Mouse (Mus musculus): ENCODE measurements around the gene Arfgap1. TPM values are rescaled to one million over a fixed set of nuclear protein-coding genes. Genes with fewer than 3 reads are reported as not detected.
A peak's percentile ranks its signal among the peaks of the same experiment; 100 is the strongest.

The Arfgap1 gene
- polyA plus RNA-seq, 1 experiment from 2014 or later, result 156 TPM

- Histone ChIP-seq H3K27me3 (peaks cover 41% of the 10 kb centered on the region), H3K9ac (peak overlapping the region; percentile 70; the same call in 1 of the 2 replicates), H3K4me3 (peak overlapping the region; percentile 56), H3K4me1 (peaks cover 27% of the 10 kb centered on the region), H3K36me3 (no peaks in the 10 kb centered on the region), H3K4me2 (replicated peaks) (peak overlapping the region; percentile 91), H3K9me3 (no peaks in the 10 kb centered on the region), H3K27ac (no peak overlapping the region; the same call in 1 of the 2 replicates)
- no peak for ATAC-seq (ENCODE audit: low FRiP score, low read depth)
- 34% methylated on average over 2 of the region's 2 CpGs for WGBS
Observed at GRCm38 (mm10) chr2:180953638-180954037, 13.4 kb upstream of the Arfgap1 start.

- peak; percentile 93 for ATAC-seq (ENCODE audit: low FRiP score, low read depth)
- no peaks in the 10 kb centered on the region for H3K36me3 ChIP-seq
- under 1% methylated on average over 52 of the region's 52 CpGs for WGBS
- H3K9me3 ChIP-seq, result no peaks in the 10 kb centered on the region
- peak within 1 kb of the TSS; percentile 56 for H3K4me3 ChIP-seq
- H3K4me1 ChIP-seq, result peaks cover 27% of the 10 kb centered on the region
- H3K27ac ChIP-seq, result no peak within 1 kb of the TSS; the same call in 1 of the 2 replicates
- H3K9ac ChIP-seq, result peak within 1 kb of the TSS; percentile 70
- peak within 1 kb of the TSS; percentile 91 for H3K4me2 ChIP-seq (replicated peaks)
- H3K27me3 ChIP-seq, result peaks cover 41% of the 10 kb centered on the region
Observed at GRCm38 (mm10) chr2:180954061-180955047, 12.7 kb upstream of the Arfgap1 start, which contains the start of gene Nkain4. Gene Nkain4 (minus strand): TSS chr2:180954699.

GRCm38 (mm10) chr2:180959605-180960004, 7.4 kb upstream of the Arfgap1 start:
- Histone ChIP-seq H3K27me3 (peaks cover 21% of the 10 kb centered on the region), H3K4me1 (peaks cover 7% of the 10 kb centered on the region; the same call in 1 of the 2 replicates), H3K4me2 (replicated peaks) (no peak overlapping the region), H3K9ac (no peak overlapping the region), H3K27ac (no peak overlapping the region), H3K4me3 (no peak overlapping the region), H3K36me3 (no peaks in the 10 kb centered on the region), H3K9me3 (no peaks in the 10 kb centered on the region)
- no peak for ATAC-seq (ENCODE audit: low FRiP score, low read depth)
- WGBS, result 68% methylated on average over 7 of the region's 7 CpGs

- H3K9ac ChIP-seq, result no peak overlapping the region
- H3K36me3 ChIP-seq, result no peaks in the 10 kb centered on the region
- H3K4me3 ChIP-seq, result no peak overlapping the region
- peaks cover 16% of the 10 kb centered on the region for H3K27me3 ChIP-seq
- H3K9me3 ChIP-seq, result no peaks in the 10 kb centered on the region
- no peak overlapping the region for H3K27ac ChIP-seq
- peaks cover 2% of the 10 kb centered on the region; the same call in 1 of the 2 replicates for H3K4me1 ChIP-seq
- WGBS, result 62% methylated on average over 3 of the region's 3 CpGs
- H3K4me2 ChIP-seq (replicated peaks), result no peak overlapping the region
- no peak for ATAC-seq (ENCODE audit: low FRiP score, low read depth)
Observed at GRCm38 (mm10) chr2:180960187-180960586, 6.8 kb upstream of the Arfgap1 start.

- no peak overlapping the region for H3K9ac ChIP-seq
Observed at GRCm38 (mm10) chr2:180962616-180963308, 4.3 kb upstream of the Arfgap1 start.

GRCm38 (mm10) chr2:180963956-180964355, 3.1 kb upstream of the Arfgap1 start:
- peaks cover 20% of the 10 kb centered on the region for H3K4me1 ChIP-seq
- H3K27ac ChIP-seq, result no peak overlapping the region
- no peak overlapping the region for H3K4me2 ChIP-seq (replicated peaks)
- WGBS, result 6% methylated on average over 5 of the region's 5 CpGs
- ATAC-seq (ENCODE audit: low FRiP score, low read depth), result no peak
- H3K9ac ChIP-seq, result no peak overlapping the region
- no peaks in the 10 kb centered on the region for H3K9me3 ChIP-seq
- no peaks in the 10 kb centered on the region for H3K27me3 ChIP-seq
- no peak overlapping the region for H3K4me3 ChIP-seq
- peaks cover 7% of the 10 kb centered on the region for H3K36me3 ChIP-seq

More at GRCm38 (mm10) chr2:180962616-180963308, 4.3 kb upstream of the Arfgap1 start:
- WGBS, result 61% methylated on average over 2 of the region's 2 CpGs
- Histone ChIP-seq H3K27ac (no peak overlapping the region), H3K9me3 (no peaks in the 10 kb centered on the region), H3K4me1 (peaks cover 8% of the 10 kb centered on the region), H3K4me2 (replicated peaks) (no peak overlapping the region), H3K27me3 (no peaks in the 10 kb centered on the region), H3K36me3 (no peaks in the 10 kb centered on the region), H3K4me3 (no peak overlapping the region)
- no peak for ATAC-seq (ENCODE audit: low FRiP score, low read depth)

- H3K27me3 ChIP-seq, result no peaks in the 10 kb centered on the region
- no peak for ATAC-seq (ENCODE audit: low FRiP score, low read depth)
- peak overlapping the region; percentile 98 for H3K4me3 ChIP-seq
- peak overlapping the region; percentile 95 for H3K9ac ChIP-seq
- peak overlapping the region; percentile 83 for H3K27ac ChIP-seq
- no peaks in the 10 kb centered on the region for H3K9me3 ChIP-seq
- 9% methylated on average over 14 of the region's 14 CpGs for WGBS
- peaks cover 23% of the 10 kb centered on the region for H3K4me1 ChIP-seq
- peaks cover 31% of the 10 kb centered on the region for H3K36me3 ChIP-seq
- peak overlapping the region; percentile 84 for H3K4me2 ChIP-seq (replicated peaks)
Observed at GRCm38 (mm10) chr2:180966092-180966882, 738 bp upstream of the Arfgap1 start.

- no peaks in the 10 kb centered on the region for H3K9me3 ChIP-seq
- 85% methylated on average over 6 of the region's 6 CpGs for WGBS
- no peaks in the 10 kb centered on the region for H3K4me1 ChIP-seq
- H3K36me3 ChIP-seq, result peaks cover 83% of the 10 kb centered on the region
- no peak overlapping the region for H3K4me3 ChIP-seq
- no peak overlapping the region for H3K27ac ChIP-seq
- no peak overlapping the region for H3K4me2 ChIP-seq (replicated peaks)
- ATAC-seq (ENCODE audit: low FRiP score, low read depth), result no peak
- H3K27me3 ChIP-seq, result no peaks in the 10 kb centered on the region
- H3K9ac ChIP-seq, result no peak overlapping the region
Observed at GRCm38 (mm10) chr2:180981133-180981532, 14.1 kb downstream of the Arfgap1 start.

GRCm38 (mm10) chr2:180985635-180986034, 18.6 kb downstream of the Arfgap1 start:
- ATAC-seq (ENCODE audit: low FRiP score, low read depth), result no peak
- no peak overlapping the region for H3K27ac ChIP-seq
- 75% methylated on average over 2 of the region's 2 CpGs for WGBS
- no peak overlapping the region for H3K9ac ChIP-seq
- no peaks in the 10 kb centered on the region for H3K9me3 ChIP-seq
- H3K4me1 ChIP-seq, result peaks cover 4% of the 10 kb centered on the region; the same call in 1 of the 2 replicates
- H3K4me3 ChIP-seq, result no peak overlapping the region
- no peaks in the 10 kb centered on the region for H3K27me3 ChIP-seq
- no peak overlapping the region for H3K4me2 ChIP-seq (replicated peaks)
- H3K36me3 ChIP-seq, result peaks cover 38% of the 10 kb centered on the region

GRCm38 (mm10) chr2:180986449-180986848, 19.4 kb downstream of the Arfgap1 start, which contains the start of gene Col20a1:
Gene Col20a1 (plus strand): TSS chr2:180986535.
- Histone ChIP-seq H3K27me3 (no peaks in the 10 kb centered on the region), H3K4me3 (no peak within 1 kb of the TSS), H3K4me1 (peaks cover 4% of the 10 kb centered on the region; the same call in 1 of the 2 replicates), H3K9ac (no peak within 1 kb of the TSS), H3K27ac (no peak within 1 kb of the TSS), H3K9me3 (no peaks in the 10 kb centered on the region), H3K36me3 (peaks cover 30% of the 10 kb centered on the region), H3K4me2 (replicated peaks) (no peak within 1 kb of the TSS)
- WGBS, result 65% methylated on average over 2 of the region's 2 CpGs
- no peak for ATAC-seq (ENCODE audit: low FRiP score, low read depth)

- Histone ChIP-seq H3K27ac (no peak overlapping the region), H3K4me3 (no peak overlapping the region), H3K4me2 (replicated peaks) (no peak overlapping the region), H3K36me3 (peaks cover 24% of the 10 kb centered on the region), H3K4me1 (peaks cover 4% of the 10 kb centered on the region; the same call in 1 of the 2 replicates), H3K9ac (no peak overlapping the region), H3K9me3 (no peaks in the 10 kb centered on the region), H3K27me3 (no peaks in the 10 kb centered on the region)
- ATAC-seq (ENCODE audit: low FRiP score, low read depth), result no peak
- 87% methylated on average over 1 of the region's 1 CpGs for WGBS
Observed at GRCm38 (mm10) chr2:180987001-180987400, 20.0 kb downstream of the Arfgap1 start.

Measured in limb, embryonic 13.5 days (tissue).